8 mouse cellular contexts compared by ENCODE assay signal in the genomic region with DNA sequence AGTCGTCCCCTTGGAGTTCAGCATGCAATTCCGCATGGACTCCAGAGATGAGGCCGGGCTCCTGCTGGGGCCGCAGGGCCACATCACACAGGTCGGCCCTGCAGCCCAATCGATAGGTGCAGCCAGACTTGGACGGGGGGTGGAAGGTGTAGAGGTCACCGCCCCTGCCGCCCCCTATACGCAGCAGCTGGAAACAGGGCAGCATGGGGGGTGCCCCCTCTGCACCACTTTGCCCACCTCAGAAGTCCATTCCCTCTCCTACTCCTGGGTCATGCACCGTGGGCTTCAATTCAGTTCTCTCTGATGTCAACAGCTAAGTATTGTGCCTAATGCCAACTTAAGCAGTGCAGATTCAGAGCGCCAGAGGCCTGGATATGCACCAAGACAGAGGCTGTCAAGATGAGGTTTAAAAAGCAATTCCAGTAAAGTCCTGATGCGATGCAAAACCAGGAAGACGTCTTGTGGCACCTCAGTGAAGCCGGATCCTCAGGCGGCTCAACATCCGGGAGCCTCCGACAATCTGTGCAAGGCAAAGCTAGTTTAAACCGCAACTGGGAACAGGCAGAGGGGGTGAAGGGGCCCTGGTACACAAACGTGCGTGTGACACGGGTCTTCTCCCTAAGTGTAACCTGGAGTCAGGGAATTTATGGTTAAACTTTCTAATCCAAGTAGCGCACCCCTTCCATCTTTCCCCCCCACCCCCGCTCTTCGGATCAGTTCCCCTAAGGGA. TPM values are rescaled to one million over a fixed set of nuclear protein-coding genes. Genes with fewer than 3 reads are reported as not detected.
DNase-seq lines count a peak whose midpoint lies in the region; ATAC-seq and TF ChIP-seq lines count a peak whose summit lies in the region.

No protein-coding gene starts in this region.

- no peak for TF ChIP-seq POLR2A in lung, adult 2 months (IDR thresholded peaks at IDR 0.05; ENCODE audit: borderline replicate concordance, extremely low read depth, low read depth, low read length)
- TF ChIP-seq POLR2A in limb, embryonic 14.5 days (IDR thresholded peaks at IDR 0.05; ENCODE audit: borderline replicate concordance, extremely low read depth, insufficient read depth, insufficient read length): no peak

- no peaks in the 10 kb centered on the region for H3K9me3 ChIP-seq in limb, embryonic 14.5 days (ENCODE audit: control insufficient read depth, low read length)
- no peaks in the 10 kb centered on the region for H3K9me3 ChIP-seq in midbrain, embryonic 16.5 days (replicated peaks; ENCODE audit: control insufficient read depth, low read length, poor library complexity, severe bottlenecking)

- H3K36me3 ChIP-seq in limb, embryonic 14.5 days (ENCODE audit: control insufficient read depth, insufficient read depth, low read length): peaks cover 3% of the 10 kb centered on the region; the same call in 1 of the 2 replicates
- no peaks in the 10 kb centered on the region for H3K36me3 ChIP-seq in midbrain, embryonic 16.5 days (ENCODE audit: control insufficient read depth, insufficient read depth, low read length)

- no peaks in the 10 kb centered on the region for H3K27me3 ChIP-seq in limb, embryonic 14.5 days (ENCODE audit: control insufficient read depth, insufficient read depth, low read length)
- H3K27me3 ChIP-seq in midbrain, embryonic 16.5 days (ENCODE audit: control insufficient read depth, insufficient read depth, low read depth, low read length): no peaks in the 10 kb centered on the region

- H3K4me2 ChIP-seq in limb, embryonic 14.5 days (replicated peaks; ENCODE audit: low read depth, low read length, severe bottlenecking): peak overlapping the region; percentile 81
- H3K4me2 ChIP-seq in midbrain, embryonic 16.5 days (ENCODE audit: low read length): peak overlapping the region; percentile 96

- DNase-seq in lung, adult 2 months: no peak
- no peak for DNase-seq in lung, postnatal 25 days (ENCODE audit: low spot score)
- peak; percentile 29 to 37 for DNase-seq in cerebellum, postnatal 14 days
- peak; percentile 37 for DNase-seq in heart, postnatal 4 days
- no peak for DNase-seq in limb, embryonic 14.5 days (ENCODE audit: low spot score)
- no peak for DNase-seq in Muller cell, postnatal 12 days (ENCODE audit: inconsistent ontology term)
- DNase-seq in ovary, adult 18-20 months (ENCODE audit: low spot score): no peak

- H3K4me3 ChIP-seq in lung, adult 2 months (replicated peaks; ENCODE audit: extremely low read depth, low read depth, low read length): peak overlapping the region; percentile 68
- H3K4me3 ChIP-seq in limb, embryonic 14.5 days (replicated peaks; ENCODE audit: low read length): peak overlapping the region; percentile 59
- H3K4me3 ChIP-seq in midbrain, embryonic 16.5 days (ENCODE audit: low read depth, low read length): peak overlapping the region; percentile 63

- no peak for TF ChIP-seq CTCF in lung, adult 2 months (IDR thresholded peaks at IDR 0.05; ENCODE audit: insufficient read depth, low read length)

- no peak overlapping the region for H3K27ac ChIP-seq in limb, embryonic 14.5 days (replicated peaks; ENCODE audit: low read depth, low read length)
- no peak overlapping the region for H3K27ac ChIP-seq in midbrain, embryonic 16.5 days (ENCODE audit: low read length)

- no peak for ATAC-seq in limb, embryonic 14.5 days (ENCODE audit: low FRiP score, low read depth)
- ATAC-seq in midbrain, embryonic 16.5 days: peak; percentile 56

- WGBS in lung, adult 2 months: 7% methylated on average over 25 of the region's 25 CpGs
- 5% methylated on average over 25 of the region's 25 CpGs for WGBS in limb, embryonic 14.5 days
- 7% methylated on average over 25 of the region's 25 CpGs for WGBS in midbrain, embryonic 16.5 days

- H3K4me1 ChIP-seq in lung, adult 2 months (ENCODE audit: control insufficient read depth, insufficient read depth, low read length): no peaks in the 10 kb centered on the region
- peaks cover 16% of the 10 kb centered on the region for H3K4me1 ChIP-seq in limb, embryonic 14.5 days (ENCODE audit: control insufficient read depth, insufficient read depth, low read length)
- peaks cover 10% of the 10 kb centered on the region; the same call in 1 of the 2 replicates for H3K4me1 ChIP-seq in midbrain, embryonic 16.5 days (ENCODE audit: control insufficient read depth, insufficient read depth, low read length)

- H3K9ac ChIP-seq in limb, embryonic 14.5 days (ENCODE audit: low read depth, low read length, severe bottlenecking): peak overlapping the region; percentile 56
- H3K9ac ChIP-seq in midbrain, embryonic 16.5 days (ENCODE audit: low read depth, low read length): peak overlapping the region; percentile 54

RNA-seq across cellular contexts. Expression of gene Tcf19, which starts 0.5 kb away (rescaled TPM):
- 6.4 and 6.5 TPM in 2 replicates for polyA plus RNA-seq in lung, adult 2 months (2012; rRNA removed)
- total RNA-seq in heart, postnatal 4 days (2021): 10 to 100 TPM; 41.1 to 44.2 TPM
- 73.8 and 82.6 TPM in 2 replicates for polyA plus RNA-seq in limb, embryonic 14.5 days (2012; rRNA removed)
- polyA plus RNA-seq in limb, embryonic 14.5 days (2014; fragmentation: Nextera tagmentation; extraction: Ambion mirVana): 75.5 and 84.3 TPM in 2 replicates
- polyA plus RNA-seq in midbrain, embryonic 16.5 days (2015; fragmentation: Nextera tagmentation; extraction: Ambion mirVana): 8.5 and 9.4 TPM in 2 replicates

RNA-seq across cellular contexts. Expression of gene Cchcr1, which starts 0.8 kb away (rescaled TPM):
- 6.5 and 8.4 TPM in 2 replicates for polyA plus RNA-seq in lung, adult 2 months (2012; rRNA removed)
- 10 to 100 TPM; 11.0 to 12.5 TPM for total RNA-seq in heart, postnatal 4 days (2021)
- 41.2 and 43.2 TPM in 2 replicates for polyA plus RNA-seq in limb, embryonic 14.5 days (2012; rRNA removed)
- polyA plus RNA-seq in limb, embryonic 14.5 days (2014; fragmentation: Nextera tagmentation; extraction: Ambion mirVana): 11.6 and 13.9 TPM in 2 replicates
- 3.7 and 4.0 TPM in 2 replicates for polyA plus RNA-seq in midbrain, embryonic 16.5 days (2015; fragmentation: Nextera tagmentation; extraction: Ambion mirVana)

RNA-seq across cellular contexts. Expression of gene Pou5f1, which starts 10.3 kb away (rescaled TPM):
- polyA plus RNA-seq in lung, adult 2 months (2012; rRNA removed): not detected in 2 replicates
- total RNA-seq in heart, postnatal 4 days (2021): not detected
- polyA plus RNA-seq in limb, embryonic 14.5 days (2012; rRNA removed): 0.06 and 0.09 TPM in 2 replicates
- not detected in 2 replicates for polyA plus RNA-seq in limb, embryonic 14.5 days (2014; fragmentation: Nextera tagmentation; extraction: Ambion mirVana)
- 0.37 TPM in 1 of 2 replicates, not detected in the other for polyA plus RNA-seq in midbrain, embryonic 16.5 days (2015; fragmentation: Nextera tagmentation; extraction: Ambion mirVana)

RNA-seq across cellular contexts. Expression of gene Psors1c2, which starts 16.9 kb away (rescaled TPM):
- polyA plus RNA-seq in lung, adult 2 months (2012; rRNA removed): 0.24 and 5.6 TPM in 2 replicates
- not detected for total RNA-seq in heart, postnatal 4 days (2021)
- 1.0 and 2.2 TPM in 2 replicates for polyA plus RNA-seq in limb, embryonic 14.5 days (2012; rRNA removed)
- polyA plus RNA-seq in limb, embryonic 14.5 days (2014; fragmentation: Nextera tagmentation; extraction: Ambion mirVana): 0.39 and 1.5 TPM in 2 replicates
- polyA plus RNA-seq in midbrain, embryonic 16.5 days (2015; fragmentation: Nextera tagmentation; extraction: Ambion mirVana): 0.60 and 0.68 TPM in 2 replicates

RNA-seq across cellular contexts. Expression of gene Cdsn, which starts 35.9 kb away (rescaled TPM):
- polyA plus RNA-seq in lung, adult 2 months (2012; rRNA removed): 2.0 and 23.0 TPM in 2 replicates
- total RNA-seq in heart, postnatal 4 days (2021): under 1 TPM; 0.16 to 0.26 TPM
- polyA plus RNA-seq in limb, embryonic 14.5 days (2012; rRNA removed): 0.09 and 0.31 TPM in 2 replicates
- polyA plus RNA-seq in limb, embryonic 14.5 days (2014; fragmentation: Nextera tagmentation; extraction: Ambion mirVana): 0.07 and 0.17 TPM in 2 replicates
- polyA plus RNA-seq in midbrain, embryonic 16.5 days (2015; fragmentation: Nextera tagmentation; extraction: Ambion mirVana): 0.07 and 0.09 TPM in 2 replicates

Comparison
In these comparisons a context has a peak if more than half of its experiments do, and no peak if none do; other contexts are left out.
1. DNase-seq: peak in cerebellum, postnatal 14 days (2 of 2) and heart, postnatal 4 days (single experiment); none in lung, adult 2 months (single experiment), lung, postnatal 25 days (single experiment), limb, embryonic 14.5 days (single experiment), Muller cell, postnatal 12 days (single experiment) and ovary, adult 18-20 months (single experiment).
2. Peak in every context shown above with its lines, with median percentiles within 50 percentile points of each other: H3K4me3 ChIP-seq.